Mouse (Mus musculus) B cell, adult 62 days (primary cell): ENCODE measurements around the gene Gpatch2l. TPM values are rescaled to one million over a fixed set of nuclear protein-coding genes. Genes with fewer than 3 reads are reported as not detected.

Source experiments
- total RNA-seq: library from RNA; stranded (reverse); gene quantifications from 4 replicates; pipeline ENCODE4 v1.2.4, GENCODE M21; 2023

Gene Gpatch2l
- total RNA-seq, result 61.1 to 72.9 TPM (median 64.5 TPM) in 4 replicates

GRCm38 (mm10) chr12:86241604-86242536 lies at the start of gene Gpatch2l:
Gene Gpatch2l, plus strand, starts transcription at chr12:86241858.

Other genes with a start within 250 kb of the Gpatch2l start
- gene Tgfb3, start 162.8 kb upstream of the Gpatch2l start, total RNA-seq, result 3.0 to 3.5 TPM (median 3.3 TPM) in 4 replicates
- 2.9 TPM in 1 of 4 replicates, not detected in the others for gene Ift43, start 159.3 kb upstream of the Gpatch2l start, total RNA-seq
- not detected in 4 replicates for gene Esrrb, start 119.3 kb downstream of the Gpatch2l start, total RNA-seq